Mouse (Mus musculus) embryonic facial prominence, embryonic 12.5 days (tissue): ENCODE measurements around the gene Fam163b. TPM values are rescaled to one million over a fixed set of nuclear protein-coding genes. Genes with fewer than 3 reads are reported as not detected.

Source experiments
- ATAC-seq: fragments of 200-750 bp; cut with Nextera tagmentation; 2 replicates; pipeline ENCODE4 v1.8.0; 2017; ENCODE audit not compliant: insufficient number of reproducible peaks, insufficient read depth, low FRiP score, low TSS enrichment
- H3K27ac ChIP-seq: fragments of 300-500 bp; sonication (generic); 2 replicates; pipeline ENCODE4 v1.5.1; 2016; ENCODE audit warnings: mild to moderate bottlenecking
- H3K27me3 ChIP-seq: fragments of 300-500 bp; sonication (generic); 2 replicates; pipeline ENCODE4 v1.6.1; 2016; ENCODE audit warnings: mild to moderate bottlenecking, moderate library complexity
- H3K36me3 ChIP-seq: fragments of 300-500 bp; sonication (generic); 2 replicates; pipeline ENCODE4 v1.6.1; 2016; ENCODE audit warnings: mild to moderate bottlenecking
- H3K4me1 ChIP-seq: fragments of 300-500 bp; sonication (generic); 2 replicates; pipeline ENCODE4 v1.6.1; 2016
- H3K4me2 ChIP-seq: fragments of 300-500 bp; sonication (generic); replicated peaks from 2 replicates; pipeline ENCODE4 v1.6.1; 2016; ENCODE audit warnings: mild to moderate bottlenecking, moderate library complexity
- H3K4me3 ChIP-seq: fragments of 300-500 bp; sonication (generic); 2 replicates; pipeline ENCODE4 v1.5.1; 2016; ENCODE audit warnings: mild to moderate bottlenecking
- H3K9ac ChIP-seq: fragments of 300-500 bp; sonication (generic); 2 replicates; pipeline ENCODE4 v1.6.1; 2016; ENCODE audit warnings: mild to moderate bottlenecking, moderate library complexity
- H3K9me3 ChIP-seq: fragments of 300-500 bp; sonication (generic); 2 replicates; pipeline ENCODE4 v1.6.1; 2016; ENCODE audit warnings: mild to moderate bottlenecking, moderate library complexity
- WGBS: fragments of 180-500 bp; shearing (Covaris S2); methylation state at CpG from one replicate; pipeline ENCODE4 v1.1.7; 2016; 5-methylcytosine and 5-hydroxymethylcytosine counted together
- polyA plus RNA-seq: library from polyadenylated mRNA; unstranded; fragments of >200 nt; fragmentation: Nextera tagmentation; extraction: Ambion mirVana; gene quantifications from 2 replicates; pipeline ENCODE4 v1.2.1, GENCODE M21; 2016

The Fam163b gene
- polyA plus RNA-seq, 1 experiment from 2014 or later = 0.29 TPM

DNA sequence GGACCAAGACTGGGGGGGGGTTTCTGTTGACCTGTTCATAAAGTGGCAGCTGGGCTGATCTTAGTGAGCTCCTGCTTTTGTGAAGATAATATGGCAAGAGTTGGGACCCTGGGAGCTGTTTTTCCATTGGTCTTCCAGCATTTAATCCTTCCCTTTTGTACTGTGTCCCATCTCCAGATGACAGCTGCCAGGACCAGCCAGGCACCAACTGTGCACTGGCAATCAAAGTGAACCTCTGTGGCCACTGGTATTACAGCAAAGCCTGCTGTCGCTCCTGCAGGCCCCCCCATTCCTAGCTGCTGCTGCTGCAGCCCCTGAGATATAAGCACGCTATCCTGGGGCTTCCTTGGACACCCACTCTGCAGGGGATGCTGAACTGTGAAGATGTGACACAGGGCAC is 34.1 kb downstream of the Fam163b start:
- Histone ChIP-seq H3K4me3 (no peak overlapping the region), H3K9ac (no peak overlapping the region), H3K27me3 (0 out of 2 replicates have a peak, but pooled peaks cover 3% of the 10 kb centered on the region), H3K4me1 (peaks cover 8% of the 10 kb centered on the region), H3K36me3 (no peaks in the 10 kb centered on the region), H3K9me3 (no peaks in the 10 kb centered on the region), H3K4me2 (no peak overlapping the region), H3K27ac (no peak overlapping the region)
- no peak for ATAC-seq
- WGBS = 87% methylated on average over 2 of the region's 2 CpGs

DNA sequence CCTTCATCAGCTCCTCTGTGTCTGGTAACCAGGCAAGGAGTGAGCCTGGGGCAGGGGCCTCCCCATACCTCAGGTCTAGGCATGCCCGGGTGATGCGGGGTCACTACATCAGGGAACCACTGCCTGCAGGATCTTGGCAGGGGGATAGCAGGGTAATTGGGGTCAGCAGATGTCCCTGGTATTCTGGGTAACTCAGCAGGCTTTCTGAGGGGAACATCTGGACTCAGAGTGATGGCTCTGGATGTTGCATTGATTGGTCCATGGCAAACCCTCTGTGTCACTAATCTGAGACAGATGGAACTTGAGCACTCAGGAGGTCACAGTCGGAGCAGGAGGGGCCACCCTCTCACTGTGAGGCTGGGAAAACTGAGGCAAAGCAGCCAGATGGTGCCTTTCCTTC is 35.5 kb downstream of the Fam163b start:
- no peak for ATAC-seq
- Histone ChIP-seq H3K4me3 (no peak overlapping the region), H3K36me3 (no peaks in the 10 kb centered on the region), H3K9me3 (no peaks in the 10 kb centered on the region), H3K27me3 (0 out of 2 replicates have a peak, but pooled peaks cover 7% of the 10 kb centered on the region), H3K4me2 (no peak overlapping the region), H3K9ac (no peak overlapping the region), H3K27ac (no peak overlapping the region), H3K4me1 (peaks cover 8% of the 10 kb centered on the region)
- WGBS = 16% methylated on average over 3 of the region's 3 CpGs

DNA sequence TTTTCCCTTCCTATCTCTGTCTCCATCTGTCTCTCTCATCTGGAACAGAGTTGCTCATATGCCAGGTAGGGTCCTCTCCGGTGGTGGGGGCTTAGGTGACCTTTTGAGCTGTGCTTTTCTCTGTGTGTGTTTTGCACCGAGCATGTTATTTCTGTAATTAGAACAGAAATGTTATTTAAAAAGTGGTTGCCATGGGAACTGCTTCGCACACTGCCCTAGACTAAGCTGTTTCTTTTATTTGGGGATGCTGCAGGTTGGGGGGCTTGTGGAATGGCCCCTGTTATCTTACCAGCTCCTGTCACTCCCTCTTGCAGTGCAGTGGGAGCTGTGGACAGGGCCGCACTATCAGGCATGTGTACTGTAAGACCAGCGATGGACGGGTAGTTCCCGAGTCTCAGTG is 38.7 kb downstream of the Fam163b start:
- 64% methylated on average over 7 of the region's 7 CpGs for WGBS
- ATAC-seq = no peak

DNA sequence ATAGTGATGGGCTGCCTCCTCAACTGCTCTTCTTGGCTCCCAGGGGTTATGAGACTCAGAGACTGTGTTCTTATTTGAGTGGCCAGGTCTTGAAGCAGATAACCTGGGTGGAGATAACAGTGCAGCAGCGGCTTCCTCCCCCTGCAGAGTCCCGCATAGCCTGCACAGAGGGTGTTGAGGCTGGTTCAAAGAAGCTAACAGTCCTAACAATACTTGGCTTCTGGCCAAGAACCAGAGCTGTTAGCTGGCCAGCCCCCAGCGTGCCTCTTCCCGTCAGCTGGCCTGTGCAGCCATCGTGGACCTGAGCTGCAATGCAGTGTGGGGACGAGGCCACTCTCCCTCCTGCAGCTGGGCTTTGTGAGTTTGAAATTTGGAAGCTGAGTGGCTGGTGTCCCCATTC is 44.5 kb downstream of the Fam163b start:
- ATAC-seq = 0 out of 2 replicates have a peak, but pooled peaks have one; percentile 28
- Histone ChIP-seq H3K4me2 (no peak overlapping the region), H3K4me1 (peaks cover 27% of the 10 kb centered on the region), H3K9ac (no peak overlapping the region), H3K27ac (peak overlapping the region; percentile 46; the same call in 1 of the 2 replicates), H3K4me3 (no peak overlapping the region), H3K27me3 (no peaks in the 10 kb centered on the region; the same call in 1 of the 2 replicates), H3K9me3 (no peaks in the 10 kb centered on the region), H3K36me3 (no peaks in the 10 kb centered on the region)
- WGBS = 23% methylated on average over 6 of the region's 6 CpGs

More for the DNA sequence above, 38.7 kb downstream of the Fam163b start:
- Histone ChIP-seq H3K9ac (no peak overlapping the region), H3K4me2 (no peak overlapping the region), H3K4me3 (no peak overlapping the region), H3K36me3 (no peaks in the 10 kb centered on the region), H3K27me3 (peaks cover 4% of the 10 kb centered on the region; the same call in 1 of the 2 replicates), H3K27ac (no peak overlapping the region), H3K4me1 (peaks cover 9% of the 10 kb centered on the region), H3K9me3 (no peaks in the 10 kb centered on the region)

DNA sequence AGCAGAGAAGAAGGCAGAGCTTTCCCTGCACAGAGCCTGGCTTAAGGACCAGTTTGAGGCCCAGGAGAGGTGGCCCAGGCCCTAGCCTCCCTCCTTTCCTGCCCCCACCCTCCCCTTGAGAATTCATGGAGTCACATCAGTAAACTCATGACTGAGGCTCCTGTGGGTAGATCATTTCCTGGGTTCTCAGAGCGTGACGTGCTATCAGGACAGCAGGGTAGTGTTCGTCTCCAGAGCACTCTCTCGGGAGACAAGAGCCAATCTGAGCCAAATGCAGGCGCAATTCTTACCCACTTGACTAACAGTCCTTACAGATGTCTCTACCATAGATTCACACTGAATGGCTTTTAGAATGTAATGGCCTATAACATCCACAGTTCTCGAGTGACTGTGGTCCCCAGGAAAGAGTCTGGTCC is 45.0 kb downstream of the Fam163b start:
- H3K27ac ChIP-seq = peak overlapping the region; percentile 46; the same call in 1 of the 2 replicates

DNA sequence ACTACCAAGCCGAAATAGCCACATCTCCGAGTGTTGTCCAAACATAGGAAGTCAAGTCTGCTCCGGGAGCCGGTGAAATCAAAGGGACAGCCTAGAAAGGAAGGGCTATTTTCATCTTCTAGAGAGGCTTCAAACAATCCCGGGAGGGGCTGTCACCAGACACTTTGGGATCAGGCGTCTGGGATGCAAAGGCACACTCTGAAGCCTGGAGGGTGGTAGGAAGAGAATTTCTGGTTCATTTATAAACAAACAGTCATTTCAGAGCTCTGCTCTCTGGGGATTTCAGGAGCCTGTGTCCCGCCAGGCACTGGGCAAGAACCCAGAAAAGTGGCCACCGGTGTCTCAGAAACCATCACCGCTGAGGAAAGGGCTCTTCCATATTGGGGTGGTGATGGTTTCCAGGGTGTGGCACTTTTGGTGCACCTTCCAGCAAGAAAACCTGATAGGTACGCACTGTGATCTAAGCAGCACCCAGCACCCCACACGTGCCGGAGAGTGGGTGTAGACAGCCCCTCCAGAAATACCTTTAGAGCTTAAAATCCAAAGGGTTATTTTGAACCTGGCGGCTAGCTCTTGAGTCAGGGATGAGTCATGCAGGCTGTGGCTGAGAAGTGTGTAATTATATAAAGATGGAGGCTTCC is 45.8 kb downstream of the Fam163b start:
- Histone ChIP-seq H3K4me1 (peaks cover 27% of the 10 kb centered on the region), H3K9me3 (no peaks in the 10 kb centered on the region), H3K36me3 (no peaks in the 10 kb centered on the region), H3K4me3 (no peak overlapping the region), H3K4me2 (no peak overlapping the region), H3K27me3 (no peaks in the 10 kb centered on the region; the same call in 1 of the 2 replicates), H3K27ac (no peak overlapping the region), H3K9ac (no peak overlapping the region)
- ATAC-seq = no peak
- WGBS = 59% methylated on average over 13 of the region's 13 CpGs

More for the DNA sequence above, 45.0 kb downstream of the Fam163b start:
- WGBS = 65% methylated on average over 6 of the region's 6 CpGs
- Histone ChIP-seq H3K4me3 (no peak overlapping the region), H3K4me2 (no peak overlapping the region), H3K9ac (no peak overlapping the region), H3K27me3 (no peaks in the 10 kb centered on the region; the same call in 1 of the 2 replicates), H3K9me3 (no peaks in the 10 kb centered on the region), H3K4me1 (peaks cover 27% of the 10 kb centered on the region), H3K36me3 (no peaks in the 10 kb centered on the region)
- no peak for ATAC-seq

DNA sequence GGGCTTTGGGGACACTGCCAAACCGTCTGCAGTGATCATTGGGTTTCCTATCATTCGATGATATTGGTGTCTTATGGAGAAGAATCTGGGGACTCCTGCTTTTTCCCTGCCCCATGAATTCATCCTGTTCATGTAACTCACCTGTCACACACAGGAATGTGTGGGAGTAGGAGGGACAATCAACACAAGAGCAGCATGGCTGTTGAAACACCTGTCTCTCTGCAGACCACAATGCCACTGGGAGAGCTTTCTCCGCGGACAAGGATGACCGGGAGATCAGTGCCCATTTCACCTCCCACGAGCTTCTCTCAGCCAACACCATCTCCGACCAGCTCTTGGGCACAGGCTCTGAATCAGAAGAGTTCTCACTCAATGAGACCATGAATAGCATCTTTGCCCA is 47.1 kb downstream of the Fam163b start:
- WGBS = 91% methylated on average over 7 of the region's 7 CpGs
- Histone ChIP-seq H3K4me1 (peaks cover 27% of the 10 kb centered on the region), H3K9me3 (no peaks in the 10 kb centered on the region), H3K4me3 (no peak overlapping the region), H3K36me3 (no peaks in the 10 kb centered on the region), H3K9ac (no peak overlapping the region), H3K27me3 (no peaks in the 10 kb centered on the region; the same call in 1 of the 2 replicates), H3K27ac (no peak overlapping the region), H3K4me2 (no peak overlapping the region)
- no peak for ATAC-seq

DNA sequence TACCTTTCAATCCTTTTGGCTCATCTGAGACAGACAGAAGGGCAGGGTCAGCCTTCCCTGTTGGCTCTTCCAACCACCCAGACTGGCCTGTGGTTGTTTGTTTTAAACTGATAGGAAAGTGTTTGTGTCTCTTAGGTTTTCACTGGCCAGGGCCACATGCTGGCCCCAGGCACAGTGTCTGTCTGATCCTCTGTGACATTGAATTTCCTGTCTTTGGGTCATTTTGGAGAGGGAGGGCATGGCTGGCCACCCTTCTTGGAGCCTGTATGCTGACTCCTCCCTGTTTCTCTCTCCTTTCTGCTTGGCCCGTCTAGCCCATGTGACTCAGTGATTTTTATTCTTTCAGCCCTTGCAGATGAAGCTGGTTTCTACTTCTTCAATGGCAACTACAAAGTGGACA is 53.1 kb downstream of the Fam163b start:
- Histone ChIP-seq H3K4me2 (no peak overlapping the region), H3K36me3 (no peaks in the 10 kb centered on the region), H3K4me1 (peaks cover 21% of the 10 kb centered on the region), H3K9me3 (no peaks in the 10 kb centered on the region), H3K4me3 (no peak overlapping the region), H3K27me3 (no peaks in the 10 kb centered on the region), H3K9ac (no peak overlapping the region), H3K27ac (no peak overlapping the region)
- ATAC-seq = no peak
- 48% methylated on average over 1 of the region's 1 CpGs for WGBS

DNA sequence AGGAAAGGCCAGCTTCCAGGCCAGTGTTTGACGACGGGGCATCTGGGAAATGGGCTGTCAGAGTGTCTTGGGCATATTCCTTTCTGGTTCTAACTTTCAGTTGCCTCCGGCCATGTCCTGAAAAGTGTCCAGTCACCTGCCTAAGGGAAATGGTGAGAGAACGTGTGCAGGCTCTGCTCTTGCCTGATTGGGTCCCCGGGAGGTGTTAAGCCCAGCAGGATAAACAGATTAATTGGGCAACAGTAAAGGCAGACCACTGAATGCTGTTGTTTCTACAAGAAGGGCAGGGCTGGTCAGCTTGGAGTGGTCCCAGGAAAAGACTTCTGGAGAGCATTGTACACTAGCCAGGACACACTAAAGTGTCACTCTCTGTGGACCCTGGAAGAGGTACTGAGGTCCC is 53.6 kb downstream of the Fam163b start:
- no peak overlapping the region for H3K4me3 ChIP-seq
- H3K9ac ChIP-seq = no peak overlapping the region
- no peaks in the 10 kb centered on the region for H3K9me3 ChIP-seq
- peaks cover 23% of the 10 kb centered on the region for H3K4me1 ChIP-seq
- ATAC-seq = no peak
- H3K27ac ChIP-seq = peak overlapping the region; percentile 19; the same call in 1 of the 2 replicates
- 69% methylated on average over 5 of the region's 5 CpGs for WGBS
- no peaks in the 10 kb centered on the region for H3K36me3 ChIP-seq
- H3K4me2 ChIP-seq = no peak overlapping the region
- H3K27me3 ChIP-seq = no peaks in the 10 kb centered on the region

DNA sequence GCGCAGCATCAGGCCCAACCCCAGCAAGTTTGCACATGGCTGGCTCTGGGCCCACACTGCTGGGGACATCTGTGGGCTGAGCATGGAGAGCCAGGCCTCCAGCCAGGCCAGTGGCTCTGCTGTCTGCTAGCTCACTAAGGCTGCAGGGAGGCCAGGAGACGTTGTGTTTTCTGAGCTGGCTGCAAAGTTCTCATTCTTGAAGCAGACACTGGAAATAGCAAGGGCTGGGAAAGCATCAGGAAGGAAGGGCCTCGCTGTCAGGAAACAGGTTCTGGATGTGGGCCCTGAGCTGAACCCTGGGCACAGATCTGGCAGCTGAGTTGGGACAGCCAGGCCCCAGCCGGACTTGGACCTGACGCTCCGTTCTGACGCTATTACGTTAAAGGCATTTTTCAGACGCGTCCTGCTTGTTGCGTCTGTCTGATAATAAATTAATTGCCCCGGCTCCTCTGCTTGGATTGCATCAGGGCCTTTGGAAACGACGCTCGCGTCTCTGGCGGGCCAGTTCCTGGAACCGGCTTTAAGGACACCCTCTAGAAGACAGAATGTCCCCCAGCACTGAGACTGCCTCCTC is 54.1 kb downstream of the Fam163b start:
- Histone ChIP-seq H3K9ac (no peak overlapping the region), H3K36me3 (no peaks in the 10 kb centered on the region), H3K27ac (peak overlapping the region; percentile 23; the same call in 1 of the 2 replicates), H3K27me3 (no peaks in the 10 kb centered on the region), H3K4me3 (no peak overlapping the region), H3K4me1 (peaks cover 25% of the 10 kb centered on the region), H3K4me2 (no peak overlapping the region), H3K9me3 (no peaks in the 10 kb centered on the region)
- 70% methylated on average over 18 of the region's 18 CpGs for WGBS
- no peak for ATAC-seq

DNA sequence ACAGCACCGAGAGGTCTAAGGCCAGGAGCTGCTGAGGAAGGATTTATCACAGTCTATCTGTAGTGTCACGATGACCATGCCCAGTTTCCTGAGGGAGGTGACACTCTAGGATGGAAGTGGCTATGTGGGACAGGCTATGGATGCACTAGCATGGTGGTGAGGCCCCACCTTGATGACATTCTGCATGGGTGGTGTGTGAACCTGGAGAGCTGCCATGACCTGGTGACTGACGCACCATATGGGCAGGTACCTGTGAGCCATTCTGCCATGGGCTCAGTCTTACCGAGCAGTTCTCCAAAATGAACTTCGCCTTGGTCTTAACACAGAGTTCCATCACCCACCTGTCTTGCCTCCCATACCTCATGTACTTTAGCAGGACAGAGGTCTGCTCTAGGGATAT is 54.7 kb downstream of the Fam163b start:
- no peak overlapping the region for H3K27ac ChIP-seq
- no peak overlapping the region for H3K4me3 ChIP-seq
- H3K9ac ChIP-seq = no peak overlapping the region
- H3K4me1 ChIP-seq = peaks cover 25% of the 10 kb centered on the region
- no peaks in the 10 kb centered on the region for H3K36me3 ChIP-seq
- ATAC-seq = no peak
- H3K4me2 ChIP-seq = no peak overlapping the region
- H3K27me3 ChIP-seq = no peaks in the 10 kb centered on the region
- no peaks in the 10 kb centered on the region for H3K9me3 ChIP-seq
- 94% methylated on average over 5 of the region's 5 CpGs for WGBS

DNA sequence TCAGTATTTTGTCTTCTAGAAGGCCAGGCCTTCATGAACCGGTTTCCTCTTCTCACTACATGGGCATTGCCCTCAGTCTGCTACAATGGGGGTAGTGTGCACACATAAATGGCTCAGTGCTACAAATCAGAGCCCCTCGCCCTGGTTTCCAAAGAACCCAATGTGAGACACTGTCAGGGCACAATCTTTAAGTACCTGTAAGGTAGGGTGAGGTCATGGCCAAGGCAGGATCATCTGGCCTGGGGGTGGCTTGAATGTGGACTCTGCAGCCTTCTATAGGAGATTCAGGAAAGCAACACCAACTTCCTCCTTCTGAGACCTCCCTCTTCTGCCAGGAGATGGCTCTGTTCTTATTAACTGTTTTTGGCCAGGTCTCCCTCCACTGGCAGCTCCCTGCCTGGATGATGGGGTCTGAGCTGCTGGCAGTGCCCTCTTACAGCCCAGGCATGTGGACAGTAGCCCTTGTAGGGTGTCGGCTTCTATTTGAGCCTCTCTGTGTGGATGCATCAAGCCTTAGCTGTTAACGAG is 55.7 kb downstream of the Fam163b start:
- Histone ChIP-seq H3K36me3 (no peaks in the 10 kb centered on the region), H3K27me3 (no peaks in the 10 kb centered on the region), H3K27ac (0 out of 2 replicates have a peak overlapping the region, but pooled peaks have one; percentile 61), H3K4me1 (peaks cover 25% of the 10 kb centered on the region), H3K9ac (no peak overlapping the region), H3K9me3 (no peaks in the 10 kb centered on the region), H3K4me3 (no peak overlapping the region), H3K4me2 (no peak overlapping the region)
- WGBS = 86% methylated on average over 4 of the region's 4 CpGs
- no peak for ATAC-seq
